Mouse (Mus musculus) left cerebral cortex, postnatal 14 days (tissue): ENCODE data around the gene Zmym1. TPM values are rescaled to one million over a fixed set of nuclear protein-coding genes. Genes with fewer than 3 reads are reported as not detected.

Source experiments
- total RNA-seq, 2 experiments: library from RNA; stranded (reverse); gene quantifications; 2 replicates each; pipeline ENCODE4 v1.2.3; 2021

Gene Zmym1
- total RNA-seq, 2 experiments from 2014 or later = 12.4 to 13.8 TPM

Other genes starting within 250 kb of the Zmym1 start
- gene Zmym4, start 93.0 kb downstream of the Zmym1 start, total RNA-seq = 10 to 100 TPM; 43.9 to 51.8 TPM
- 100 to 1,000 TPM; 260 to 278 TPM for gene Sfpq, start 39.8 kb downstream of the Zmym1 start, total RNA-seq
- gene Zmym6, start 16.2 kb upstream of the Zmym1 start, total RNA-seq = 10 to 100 TPM; 30.6 to 30.7 TPM
- 1 to 10 TPM; 3.8 to 4.0 TPM for gene Tmem35b, start 62.5 kb upstream of the Zmym1 start, total RNA-seq
- 100 to 1,000 TPM; 401 to 410 TPM for gene Dlgap3, start 108.1 kb upstream of the Zmym1 start, total RNA-seq
- 10 to 100 TPM; 47.2 to 47.6 TPM for gene Smim12, start 182.6 kb upstream of the Zmym1 start, total RNA-seq